Mouse (Mus musculus) naive thymus-derived CD4-positive, alpha-beta T cell, adult 2 months (primary cell): Measurements from ENCODE around the gene Cpox.

Source experiments
- DNase-seq: peaks from one replicate; pipeline ENCODE4 v3.0.0-alpha.2; 2011; ENCODE audit warnings: low read depth

Cpox gene

DNA sequence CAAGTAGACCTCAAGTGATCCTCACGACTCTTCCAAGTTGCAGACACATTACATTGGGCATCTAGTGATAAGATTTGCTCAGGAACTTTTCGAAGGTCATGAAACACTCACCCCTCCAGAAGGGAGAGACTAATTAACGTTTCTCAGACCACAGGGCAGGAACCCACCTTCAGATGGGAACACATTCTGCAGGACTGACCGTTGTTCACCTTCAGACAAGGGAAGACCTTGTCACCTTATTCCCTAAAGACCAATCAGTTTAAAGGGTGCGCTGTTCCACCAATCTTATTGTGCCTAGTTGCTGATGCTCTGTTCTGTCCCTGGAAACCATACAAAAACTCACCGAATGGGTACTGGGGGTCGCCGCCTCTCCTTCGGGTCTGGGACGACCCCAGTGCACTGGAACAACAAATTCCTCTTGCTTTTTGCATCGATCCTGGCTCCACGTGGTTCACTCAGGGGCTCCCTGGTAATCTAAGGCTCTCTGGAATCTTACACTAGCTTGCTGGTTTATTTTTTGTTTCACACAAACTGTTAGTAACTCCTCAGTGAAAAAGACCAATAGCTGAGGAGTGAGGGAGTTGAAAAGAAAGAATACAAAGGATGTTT, 30.8 kb downstream of the Cpox start:
- no peak for DNase-seq

DNA sequence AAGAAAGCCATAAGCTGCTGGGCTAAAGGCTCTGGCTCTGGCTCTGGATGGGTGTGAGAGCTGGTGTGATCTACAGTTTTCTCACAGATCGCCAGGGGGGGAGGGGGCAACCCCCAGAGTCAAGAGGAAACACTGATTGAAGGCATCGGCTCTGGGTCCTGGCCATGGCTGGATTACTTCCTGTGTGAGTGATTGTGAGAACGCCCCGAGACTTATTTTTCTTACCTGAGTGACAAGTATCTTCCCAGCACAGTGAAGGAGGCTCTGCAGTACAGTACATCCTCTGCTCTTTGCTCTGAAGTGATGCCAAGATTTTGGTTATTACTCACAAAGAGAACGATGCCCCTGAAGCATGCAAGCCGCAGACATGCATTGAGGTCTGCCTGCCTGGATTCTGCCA, 31.7 kb downstream of the Cpox start:
- peak; percentile 34 for DNase-seq

DNA sequence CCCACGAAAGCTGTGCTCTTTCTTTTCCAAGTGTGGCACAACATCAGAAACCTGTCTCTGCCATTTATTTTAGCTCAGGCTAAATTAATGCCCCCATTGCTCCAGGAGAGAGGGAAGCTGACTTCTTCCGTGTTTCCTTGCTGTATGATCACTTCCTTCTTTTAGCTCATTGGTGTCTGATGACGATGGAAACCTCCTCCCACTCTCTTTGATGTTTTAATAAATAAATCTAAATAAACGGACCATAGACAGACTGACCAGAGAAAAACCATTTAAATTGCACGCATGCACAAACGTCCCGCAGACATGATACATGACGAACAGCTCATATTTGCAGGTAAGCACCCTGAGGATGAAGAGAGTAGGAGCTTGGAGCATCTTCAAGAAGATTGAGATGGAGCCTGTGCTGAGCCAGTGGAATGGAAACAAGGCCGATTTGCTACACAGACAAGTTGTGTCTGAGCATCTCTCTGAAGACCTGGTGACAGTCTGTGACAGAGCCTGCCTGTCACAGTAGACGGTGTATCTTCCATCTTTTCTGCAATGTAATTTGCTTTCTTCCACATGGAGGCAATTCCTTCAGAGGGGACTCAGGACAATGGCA, 32.3 kb downstream of the Cpox start:
- DNase-seq, result no peak

DNA sequence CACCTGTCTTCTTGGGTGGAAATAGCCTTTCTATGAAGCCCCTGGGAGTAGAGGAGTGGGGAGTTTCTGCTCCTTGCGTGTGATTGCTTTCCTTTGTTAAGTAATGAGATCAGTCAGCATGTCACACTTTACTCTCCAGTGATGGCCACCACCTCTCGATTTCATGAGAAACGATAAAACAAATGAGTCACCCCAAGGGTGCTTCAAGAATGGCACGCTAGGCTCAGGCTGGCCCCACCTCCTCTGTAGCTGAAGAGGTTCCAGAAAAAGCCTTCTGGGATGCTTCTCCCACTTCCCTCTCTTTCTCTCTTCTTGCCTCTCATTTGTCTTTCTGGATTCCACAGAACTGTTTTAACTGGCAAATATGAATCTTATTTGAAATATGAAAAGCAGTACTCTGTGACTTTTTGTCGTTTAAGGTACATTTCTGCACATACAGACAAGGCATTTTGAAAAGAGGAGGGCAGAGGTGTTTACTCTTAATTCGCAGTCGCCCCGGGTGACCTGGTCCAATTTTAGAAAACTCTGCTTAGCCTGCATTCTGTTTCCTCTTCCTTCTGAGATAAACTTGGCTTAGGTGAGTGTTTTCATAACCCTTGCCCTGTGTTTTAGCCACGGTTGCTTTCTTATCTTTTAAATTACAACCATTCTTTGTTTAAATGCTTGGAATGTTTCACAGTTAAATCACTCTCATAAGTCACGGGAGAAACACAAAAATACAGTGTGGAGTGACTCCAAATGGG, 33.5 kb downstream of the Cpox start:
- DNase-seq, result no peak

DNA sequence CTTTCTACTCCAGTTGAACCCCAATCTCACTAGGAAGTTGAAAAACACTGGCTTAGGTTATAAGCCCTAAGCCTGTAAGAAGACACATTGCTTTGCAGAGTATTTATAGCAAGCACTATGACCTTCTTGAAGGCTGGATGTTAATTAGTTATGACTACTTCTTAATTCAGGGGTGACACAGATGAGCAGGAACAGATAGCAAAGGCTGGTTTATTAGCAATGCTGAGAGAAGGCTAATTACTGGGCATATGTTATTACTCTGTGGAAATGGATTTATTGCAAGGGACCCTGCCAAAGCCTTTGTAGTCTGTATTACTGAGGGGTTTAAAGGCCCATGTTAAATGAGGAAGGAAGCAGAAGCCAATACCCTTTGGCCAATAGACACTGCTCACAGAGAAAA, 34.9 kb downstream of the Cpox start:
- DNase-seq, result no peak

DNA sequence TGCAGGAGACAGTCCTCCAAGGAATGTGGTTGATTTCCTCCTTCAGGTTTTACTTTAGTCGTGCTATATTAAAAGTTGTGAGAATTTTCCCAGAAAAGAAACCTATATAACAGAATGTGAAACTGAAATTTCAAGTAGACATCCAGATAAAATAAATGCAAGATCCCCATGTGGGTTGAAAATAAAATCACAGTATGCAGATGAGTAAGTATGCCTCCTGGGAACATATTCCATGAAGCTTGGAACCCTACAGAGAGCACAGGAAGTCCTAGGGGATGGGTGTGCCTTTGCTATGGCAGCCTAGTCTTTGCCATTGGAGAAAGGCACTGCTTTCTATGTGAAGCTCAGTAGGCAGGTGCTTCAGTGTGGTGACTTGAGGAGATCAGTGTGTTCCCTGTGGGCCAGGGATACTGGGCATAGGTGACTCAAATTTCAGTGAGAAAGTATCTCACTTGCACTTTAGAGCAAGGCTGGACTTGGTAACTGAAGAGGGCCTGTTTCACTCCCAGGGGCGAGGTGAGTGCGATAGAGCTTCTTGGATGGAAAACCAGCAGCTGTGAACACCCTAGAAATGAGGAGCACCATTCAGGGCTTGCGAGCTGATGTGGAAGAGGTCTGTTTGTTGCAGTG, 37.3 kb downstream of the Cpox start:
- no peak for DNase-seq

DNA sequence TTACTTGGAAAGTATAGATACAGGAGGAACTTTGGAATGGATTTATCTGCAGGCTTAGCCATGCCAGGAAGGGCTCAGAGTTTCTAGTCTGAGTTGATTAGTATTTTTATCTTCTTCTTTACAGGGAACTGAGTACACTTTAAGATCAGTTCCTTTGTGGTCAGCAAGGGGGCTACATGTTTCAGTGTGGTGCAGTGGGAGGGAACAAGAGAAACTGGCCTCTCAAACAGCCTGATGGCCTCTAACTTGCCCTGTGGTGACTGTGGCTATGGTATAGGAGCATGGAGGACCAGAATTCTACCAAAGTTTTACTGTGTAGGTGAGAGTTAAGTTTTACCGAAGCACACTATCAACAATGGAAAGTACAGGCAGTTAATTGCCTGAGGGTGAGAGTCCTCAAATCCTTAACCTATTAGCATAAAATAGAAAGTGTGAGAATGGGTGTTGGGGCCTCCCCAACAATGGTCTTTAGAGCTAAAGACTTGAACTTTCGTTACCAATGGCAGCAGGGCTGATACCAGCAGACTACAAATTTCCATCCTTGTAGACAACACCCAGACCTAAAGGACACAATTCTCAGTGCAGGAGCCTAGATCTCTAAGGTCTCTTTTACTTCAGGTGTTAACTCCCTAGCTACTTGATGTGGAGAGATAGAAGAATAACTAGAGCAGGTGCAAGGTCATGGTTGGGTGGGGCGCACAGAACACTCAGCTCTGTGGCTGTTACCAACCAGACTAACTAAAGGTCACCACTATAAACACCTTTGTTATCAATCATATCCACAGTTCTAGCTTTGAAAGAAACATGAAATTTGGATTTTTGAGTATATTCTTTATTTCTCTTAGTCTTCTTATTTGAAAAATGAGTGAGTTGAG, 38.7 kb downstream of the Cpox start:
- no peak for DNase-seq

DNA sequence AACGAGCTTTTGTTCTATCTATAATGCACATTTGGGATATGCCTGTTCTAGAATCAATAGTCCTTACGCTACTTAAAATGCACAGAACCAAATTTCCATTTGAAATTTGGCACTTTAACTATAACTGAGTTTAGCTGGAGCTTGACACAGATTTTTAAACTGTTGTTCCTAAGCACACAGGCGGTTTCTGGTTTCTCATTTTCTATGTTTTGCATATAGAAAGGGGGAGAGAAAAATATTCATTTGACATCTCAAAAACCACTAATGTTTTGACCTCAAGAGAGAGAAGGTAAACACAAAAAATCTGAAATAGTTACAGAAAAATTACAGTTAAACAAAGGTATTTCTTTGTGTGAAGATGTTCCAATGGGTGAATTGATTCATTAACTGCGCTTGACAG, 39.4 kb downstream of the Cpox start:
- no peak for DNase-seq

DNA sequence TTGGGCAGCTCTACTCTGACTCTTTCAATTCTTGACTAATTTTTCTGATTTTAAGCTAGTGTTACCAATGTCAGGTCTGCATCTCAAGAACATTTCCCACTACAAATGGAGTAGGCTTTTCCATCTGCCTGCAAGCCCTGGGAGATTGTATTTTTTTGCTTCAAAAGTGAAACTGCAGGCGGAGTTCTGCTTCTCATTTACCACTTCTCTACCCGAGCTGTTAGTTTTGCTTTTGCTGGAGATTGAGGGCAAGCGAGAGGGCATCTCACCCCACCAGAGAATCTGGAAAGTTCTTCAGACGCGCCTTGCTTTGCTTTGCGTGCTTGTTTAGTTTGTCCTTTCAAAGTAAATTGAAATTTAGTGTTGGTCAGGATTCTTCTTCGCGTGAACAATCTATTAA, 42.1 kb downstream of the Cpox start:
- peak; percentile 27 for DNase-seq

DNA sequence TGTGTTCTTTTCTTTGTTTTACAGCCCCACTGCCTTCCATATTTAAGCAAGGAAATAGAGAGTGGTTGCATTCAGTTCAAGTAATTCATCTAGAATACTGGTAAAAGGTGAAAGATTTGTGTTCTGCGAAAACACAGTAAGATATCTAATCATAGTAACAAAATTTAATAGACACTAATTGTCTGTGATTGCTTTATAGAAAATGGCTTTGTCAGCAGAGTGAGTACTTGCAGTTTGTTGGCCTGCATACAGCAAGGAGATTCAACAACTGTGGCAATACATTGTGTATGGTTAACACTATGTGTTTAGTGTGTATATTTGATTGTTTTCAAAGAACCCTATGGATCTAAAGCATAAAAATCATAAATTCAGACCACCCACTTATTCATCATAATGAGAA, 43.0 kb downstream of the Cpox start:
- DNase-seq, result no peak

DNA sequence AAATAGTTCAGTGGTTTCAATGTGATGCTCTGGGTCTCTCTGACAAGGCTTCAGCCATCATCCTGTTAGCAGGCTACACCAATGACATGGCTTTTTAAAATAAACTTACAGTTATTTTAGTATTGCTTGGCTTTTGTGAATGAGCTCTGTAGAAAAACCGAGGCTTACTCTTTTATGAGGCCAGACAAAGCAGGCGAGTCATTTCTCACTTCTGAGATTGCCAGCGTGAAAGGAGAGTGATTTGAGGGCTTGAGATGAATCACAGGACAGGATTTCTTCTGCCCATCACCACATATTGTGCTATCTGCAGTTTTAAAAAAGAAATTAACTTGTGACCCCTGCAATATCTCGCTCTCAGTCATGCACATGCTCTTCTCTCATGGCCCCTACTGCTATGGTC, 44.9 kb downstream of the Cpox start:
- no peak for DNase-seq

DNA sequence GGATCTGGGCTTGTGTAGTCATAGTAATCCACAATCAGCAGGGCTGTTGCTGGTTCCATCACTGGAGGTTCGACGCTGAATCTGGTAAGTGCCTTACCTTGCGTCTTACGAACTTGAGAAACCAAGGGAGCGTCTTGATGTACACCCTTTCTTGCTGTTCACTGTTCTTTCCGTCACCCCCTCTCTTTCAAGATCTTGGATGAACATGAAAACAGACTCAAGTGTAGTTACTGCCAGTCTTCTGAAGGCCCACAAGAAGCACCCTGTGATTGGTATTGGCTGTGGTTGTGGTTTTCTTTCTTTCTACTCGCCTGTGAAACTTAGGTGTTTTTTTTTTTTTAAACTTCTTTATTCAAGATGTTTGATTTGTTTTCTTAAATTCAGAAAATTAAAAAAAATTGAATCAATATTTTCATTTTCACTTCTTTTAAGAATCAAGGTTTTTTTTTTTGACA, 48.6 kb downstream of the Cpox start, which contains the start of gene Gpr15:
TSS of gene Gpr15 (minus strand) at position 405 of the 455 bp plus-strand sequence.
- DNase-seq, result peak; percentile 41

DNA sequence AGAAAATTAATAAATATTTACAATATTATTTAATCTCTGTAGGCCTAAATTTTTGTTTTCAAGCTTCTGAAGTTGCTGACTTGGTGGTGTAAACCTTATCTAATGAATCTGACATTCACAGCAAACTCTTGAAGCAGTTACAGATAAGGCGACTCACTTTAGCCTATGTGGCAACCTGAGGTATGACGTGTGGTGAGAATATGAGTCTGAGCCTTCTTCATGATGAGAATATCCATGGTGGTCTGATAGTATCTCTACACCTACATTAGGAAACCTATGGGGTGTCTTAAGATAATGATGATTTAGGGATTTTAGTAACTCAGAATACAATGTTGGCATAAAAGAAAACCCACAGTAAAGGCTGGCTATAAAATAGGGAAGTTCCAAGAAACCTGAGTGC, 52.2 kb downstream of the Cpox start:
- DNase-seq, result no peak

DNA sequence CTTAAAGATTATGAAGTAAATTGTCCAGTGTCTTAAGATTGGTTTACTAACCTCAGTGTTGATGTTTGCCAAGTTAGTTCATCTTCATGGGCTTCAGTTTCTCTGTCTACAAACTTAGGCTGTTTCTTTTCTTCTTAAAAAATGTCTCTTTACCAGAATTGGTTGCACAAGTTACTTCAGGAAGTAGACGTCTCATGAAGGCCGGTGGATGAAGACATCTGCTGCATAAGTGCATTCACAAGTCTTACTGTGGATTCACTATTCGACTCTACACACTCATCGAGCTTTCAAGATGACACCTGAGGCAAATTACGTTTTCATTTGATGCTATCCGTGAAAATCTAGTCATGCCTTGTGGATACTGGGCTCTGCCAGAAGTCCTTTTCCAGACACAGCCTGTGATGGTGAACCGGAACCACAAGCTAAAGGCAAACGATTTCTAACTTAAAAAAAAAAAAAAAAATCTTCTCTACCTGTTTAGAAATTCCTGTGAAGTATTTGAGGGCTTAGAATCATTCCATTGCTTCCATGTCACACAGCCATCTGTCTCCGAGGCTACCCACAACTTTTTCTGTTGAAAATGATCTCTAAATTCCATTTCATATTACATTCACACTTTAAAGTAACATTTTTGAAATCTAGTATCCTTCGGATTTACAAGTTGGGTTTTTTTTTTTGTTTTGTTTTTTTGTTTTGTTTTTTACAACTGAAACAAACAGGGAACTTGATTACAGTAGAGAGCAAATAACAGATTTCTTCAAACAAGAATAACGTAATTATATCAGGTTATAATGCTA, 56.8 kb downstream of the Cpox start:
- no peak for DNase-seq

DNA sequence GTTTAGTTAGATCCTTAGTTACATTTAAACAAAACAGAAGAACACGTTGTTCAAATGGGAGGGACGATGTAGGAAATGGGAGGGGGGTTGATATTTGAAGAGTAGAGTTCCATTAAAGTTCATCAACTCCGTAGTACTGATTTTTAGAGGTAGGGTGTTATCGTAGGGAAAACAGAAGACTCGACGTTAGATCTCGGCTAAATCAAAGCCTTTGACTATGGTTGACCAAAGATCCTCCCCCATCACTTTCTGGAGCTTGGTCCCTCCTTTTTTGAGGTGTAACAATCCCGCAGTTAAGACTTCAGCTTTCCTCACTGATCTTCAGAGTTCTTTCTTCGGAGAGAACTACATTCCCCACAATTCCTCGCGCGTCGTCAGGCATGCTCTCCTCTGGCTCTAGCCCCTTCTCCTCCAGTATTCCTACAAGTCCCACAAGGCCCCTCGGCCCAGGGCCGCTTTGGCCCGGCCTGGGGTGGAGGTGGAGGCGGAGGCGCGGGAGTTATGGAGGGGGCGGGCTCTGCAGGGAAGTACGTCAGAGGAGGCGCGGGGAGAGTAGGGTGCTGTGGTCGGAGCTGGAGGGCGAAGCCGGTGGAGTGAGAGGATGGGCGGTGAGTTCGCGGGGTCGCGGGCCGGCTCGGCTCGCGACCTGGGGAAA, 57.5 kb downstream of the Cpox start, which contains the start of gene Cldnd1:
TSS of gene Cldnd1 (plus strand) at position 434 of the 655 bp plus-strand sequence.
- DNase-seq, result peak; percentile 95

DNA sequence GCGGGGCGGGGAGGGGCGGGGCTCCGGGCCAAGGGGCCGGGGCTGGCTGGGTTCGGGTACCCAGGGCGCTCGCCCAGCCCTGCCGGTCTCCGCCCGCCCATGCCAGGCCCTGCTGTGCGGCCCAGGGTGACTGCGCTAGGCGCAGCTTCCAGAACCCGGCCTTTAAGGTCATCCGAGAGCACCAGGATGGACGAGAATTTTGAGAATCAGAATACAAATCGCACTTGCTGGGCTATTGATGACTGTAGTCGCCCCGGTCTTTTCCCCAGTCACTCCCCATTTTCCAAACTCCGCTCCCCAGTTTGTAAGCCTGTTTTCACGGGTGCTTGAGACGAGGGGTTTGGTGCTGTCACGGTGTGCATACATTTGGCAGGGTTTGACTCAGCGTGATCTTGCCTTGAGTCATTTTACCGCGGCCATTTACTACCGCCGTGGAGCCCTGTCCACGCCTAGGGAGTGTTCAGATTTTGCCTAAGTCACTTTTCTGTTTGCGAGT, 58.1 kb downstream of the Cpox start:
- DNase-seq, result no peak

DNA sequence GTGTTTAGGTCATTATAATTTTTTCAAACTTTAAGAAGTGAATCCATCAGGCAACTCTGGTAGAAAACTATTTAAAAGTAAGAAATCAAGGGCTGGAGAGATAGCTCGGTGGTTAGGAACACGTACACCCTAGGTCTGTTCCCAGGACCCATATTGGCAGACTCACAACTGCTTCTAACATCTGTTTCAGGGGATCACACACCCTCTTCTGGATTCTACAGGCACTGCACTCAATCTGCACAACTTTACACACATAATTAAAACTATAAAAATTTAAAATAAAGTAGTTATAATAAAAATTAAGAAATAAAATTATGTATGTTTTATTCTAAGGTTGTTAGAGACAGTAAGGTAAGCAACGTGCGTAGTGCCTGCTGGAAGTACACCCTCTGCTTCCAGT, 68.1 kb downstream of the Cpox start:
- no peak for DNase-seq

DNA sequence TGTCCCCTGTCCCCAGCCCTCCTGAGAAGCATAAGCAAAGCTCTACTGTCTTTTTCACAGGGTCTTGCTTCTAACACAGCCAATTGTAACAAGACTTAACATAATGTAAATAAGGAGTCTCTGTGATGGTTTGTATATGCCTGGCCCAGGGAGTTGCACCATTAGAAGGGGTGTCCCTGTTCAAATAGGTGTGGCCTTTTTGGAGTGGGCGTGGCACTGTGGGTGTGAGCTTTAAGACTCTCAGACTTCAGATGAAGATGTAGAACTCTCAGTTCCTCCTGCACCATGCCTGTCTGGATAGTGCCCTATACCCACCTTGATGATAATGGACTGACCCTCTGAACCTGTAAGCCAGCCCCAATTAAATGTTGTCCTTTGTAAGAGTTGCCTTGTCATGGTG, 68.7 kb downstream of the Cpox start:
- no peak for DNase-seq

DNA sequence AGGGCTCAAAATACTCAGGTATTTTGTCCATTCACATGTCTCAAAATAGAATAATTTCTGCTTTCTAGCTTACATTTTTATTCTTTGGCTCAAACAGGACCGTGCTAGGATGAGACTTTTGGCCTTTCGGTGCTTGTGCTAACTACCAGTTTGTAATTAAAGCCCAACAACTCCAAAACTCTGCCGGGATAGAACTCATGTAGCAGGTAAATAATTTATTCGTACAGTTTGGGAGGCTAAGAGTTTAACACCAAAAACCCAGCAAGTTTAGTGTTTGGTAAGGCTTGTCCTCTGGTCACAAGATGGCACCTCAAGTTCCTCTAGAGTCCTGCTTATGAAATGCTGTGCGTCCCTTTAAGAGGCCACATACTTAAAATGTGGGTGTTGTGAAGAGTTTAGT, 70.7 kb downstream of the Cpox start:
- DNase-seq, result no peak

DNA sequence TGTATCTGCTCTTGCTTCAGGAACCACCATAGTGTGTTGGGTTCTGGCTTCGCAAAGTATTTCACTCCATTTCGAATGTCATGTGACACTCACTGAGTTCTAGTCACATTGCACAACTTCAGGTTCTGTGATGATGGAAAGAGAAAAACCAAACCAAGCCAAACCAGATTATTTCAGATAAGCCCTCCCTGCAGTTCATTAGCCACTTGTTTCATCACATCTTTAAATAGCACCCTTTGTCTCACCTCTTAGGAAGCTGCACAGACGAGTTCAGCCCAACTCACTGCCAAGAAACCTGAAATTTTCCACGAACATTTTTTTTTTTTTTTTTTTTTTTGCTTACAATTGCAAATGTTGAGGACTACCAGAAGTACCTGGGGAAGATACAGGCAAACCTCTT, 76.6 kb downstream of the Cpox start:
- DNase-seq, result no peak
